Mouse (Mus musculus) CD4-positive, CD25-positive, alpha-beta regulatory T cell, adult 4 months (primary cell): ENCODE results near the gene Selplg. TPM values are rescaled to one million over a fixed set of nuclear protein-coding genes. Genes with fewer than 3 reads are reported as not detected.
"Not testable (repeated sequence)": the region's sequence is repeated elsewhere in the genome, so short reads cannot be mapped to it uniquely, and the experiment has no call there.

ENCODE experiments used
- ATAC-seq: one replicate; pipeline ENCODE4 v1.8.0; 2017
- polyA plus RNA-seq, 2 experiments: library from polyadenylated mRNA; unstranded; fragments of 100-300 nt; shearing (Covaris generic); gene quantifications; one replicate each; pipeline ENCODE4 v1.2.1; 2017

Gene Selplg
- polyA plus RNA-seq, 2 experiments from 2014 or later: 473 to 498 TPM

GRCm38 (mm10) chr5:113789075-113789788 is 43.2 kb downstream of the Selplg start:
- ATAC-seq: no peak

DNA sequence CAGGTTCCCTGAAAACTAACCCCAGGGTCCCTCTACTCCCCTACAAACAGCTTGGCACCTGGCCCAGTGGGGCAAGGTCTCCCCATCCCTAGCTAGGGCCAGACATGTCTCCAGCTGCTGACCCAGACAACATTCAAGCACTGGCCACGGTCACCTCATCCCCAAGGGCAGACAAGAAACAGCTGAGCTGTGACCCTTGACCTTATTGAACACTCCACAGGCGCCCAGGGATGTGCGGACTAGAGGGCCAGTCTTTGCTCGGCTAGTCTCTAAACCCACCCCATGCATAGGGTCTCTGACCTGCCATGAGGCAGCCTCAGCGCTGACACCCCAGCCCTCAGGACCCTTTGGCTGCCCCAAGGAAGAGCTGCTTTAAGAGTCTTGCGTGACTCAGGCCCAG is 43.8 kb downstream of the Selplg start:
- no peak for ATAC-seq

DNA sequence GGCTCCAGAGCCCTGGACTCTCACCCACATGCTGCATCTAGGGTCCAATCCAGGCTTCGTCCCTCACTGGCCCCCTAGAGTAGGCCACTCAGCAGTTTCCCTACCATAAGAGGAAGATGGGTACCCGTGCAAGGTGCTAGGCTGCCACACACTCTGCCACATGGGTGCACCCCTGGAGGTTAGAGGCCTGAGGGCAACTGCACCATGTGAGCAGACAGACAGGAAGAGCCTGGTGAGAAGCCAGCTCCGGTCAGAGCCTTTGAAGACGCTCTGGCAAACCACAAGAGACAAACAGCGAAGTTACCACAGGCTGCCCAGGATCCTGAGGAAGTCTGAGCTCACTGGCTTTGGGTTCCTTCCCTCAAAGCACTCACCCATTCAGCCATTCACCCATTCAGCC is 45.5 kb downstream of the Selplg start:
- ATAC-seq: no peak

DNA sequence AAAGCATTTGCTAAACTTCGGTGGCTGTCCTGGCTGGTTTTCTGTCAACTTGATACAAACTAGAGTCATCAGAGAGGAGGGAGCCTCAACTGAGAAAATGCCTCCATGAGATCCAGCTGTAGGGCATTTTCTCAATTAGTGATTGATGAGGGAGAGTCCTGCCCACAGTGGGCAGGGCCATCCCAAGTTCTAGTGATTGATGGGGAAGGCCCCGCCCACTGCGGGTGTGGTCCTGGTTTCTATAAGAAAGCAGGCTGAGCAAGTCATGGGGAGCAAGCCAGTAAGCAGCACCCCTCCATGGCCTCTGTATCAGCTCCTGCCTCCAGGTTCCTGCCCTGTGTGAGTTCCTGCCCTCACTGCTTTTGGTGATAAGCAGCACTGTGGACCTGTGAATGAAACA is 48.3 kb downstream of the Selplg start:
- not testable (repeated sequence) for ATAC-seq

GRCm38 (mm10) chr5:113783581-113784001 is 48.9 kb downstream of the Selplg start:
- ATAC-seq: no peak

- ATAC-seq: no peak
Observed at GRCm38 (mm10) chr5:113782624-113783023, 49.8 kb downstream of the Selplg start.

- ATAC-seq: no peak
Observed at GRCm38 (mm10) chr5:113781875-113782274, 50.6 kb downstream of the Selplg start.

DNA sequence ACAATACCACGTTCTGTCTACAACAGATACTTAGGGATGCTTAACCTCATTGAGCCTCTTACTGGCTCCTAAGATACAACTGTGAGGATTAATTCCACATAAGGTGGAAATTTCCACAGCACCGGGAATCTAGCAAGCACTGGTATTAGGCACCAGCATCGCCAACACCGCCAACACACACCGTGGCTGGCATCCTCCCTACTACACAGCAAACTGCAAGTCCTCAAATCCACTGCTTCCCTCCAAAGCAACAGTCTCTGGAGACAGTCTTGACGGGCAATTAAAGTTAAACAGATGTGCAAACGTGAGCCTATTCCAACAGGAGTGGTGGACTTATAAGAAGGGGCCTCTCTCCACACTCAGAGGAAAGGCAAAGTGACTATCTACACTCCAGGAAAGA is 51.2 kb downstream of the Selplg start:
- ATAC-seq: no peak

GRCm38 (mm10) chr5:113780763-113781162 is 51.7 kb downstream of the Selplg start:
- ATAC-seq: no peak

- ATAC-seq: no peak
Observed at GRCm38 (mm10) chr5:113780082-113780752, 52.2 kb downstream of the Selplg start.

- no peak for ATAC-seq
Observed at GRCm38 (mm10) chr5:113779569-113779968, 52.9 kb downstream of the Selplg start.

- not testable (repeated sequence) for ATAC-seq
Observed at GRCm38 (mm10) chr5:113777728-113778127, 54.7 kb downstream of the Selplg start.

DNA sequence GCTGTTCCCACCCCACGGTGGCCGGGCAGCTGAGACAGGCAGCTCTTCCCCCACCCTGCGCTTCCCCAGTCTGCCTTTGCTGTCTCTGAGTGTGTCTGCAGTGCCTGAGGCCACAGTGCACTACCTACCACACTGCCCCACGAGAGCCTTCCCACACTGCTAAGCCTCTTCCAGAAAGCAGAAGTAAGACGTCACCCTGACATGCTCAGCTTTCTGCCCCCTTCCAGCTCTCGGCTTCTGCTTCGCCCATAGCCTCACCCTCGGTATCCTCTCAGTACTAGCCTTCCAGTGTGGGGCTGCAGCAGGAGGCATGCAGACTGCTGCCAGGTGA is 55.6 kb downstream of the Selplg start:
- no peak for ATAC-seq

- ATAC-seq: no peak
Observed at GRCm38 (mm10) chr5:113776128-113776895, 56.1 kb downstream of the Selplg start.

GRCm38 (mm10) chr5:113775585-113775984 is 56.9 kb downstream of the Selplg start:
- ATAC-seq: no peak

DNA sequence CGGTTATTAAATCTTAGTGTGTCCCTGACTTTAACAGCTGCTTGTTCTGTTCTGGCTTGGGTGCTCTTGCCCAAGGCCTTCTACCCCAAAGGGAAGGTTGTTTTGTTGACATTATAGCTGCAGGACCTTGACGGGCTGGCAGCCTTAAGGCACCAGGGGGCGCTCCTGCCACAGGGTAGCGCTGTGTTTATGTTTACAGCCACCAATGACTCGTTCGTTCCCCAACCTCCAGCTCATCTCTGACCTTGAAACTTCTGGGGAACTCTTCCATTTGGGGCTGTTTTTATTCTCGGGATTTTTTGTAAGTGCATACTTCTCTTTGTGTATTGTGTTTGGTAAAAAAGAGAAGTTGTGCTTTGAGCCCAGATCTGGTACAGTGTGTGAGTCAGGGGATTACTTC is 58.8 kb downstream of the Selplg start:
- ATAC-seq: peak; percentile 40

DNA sequence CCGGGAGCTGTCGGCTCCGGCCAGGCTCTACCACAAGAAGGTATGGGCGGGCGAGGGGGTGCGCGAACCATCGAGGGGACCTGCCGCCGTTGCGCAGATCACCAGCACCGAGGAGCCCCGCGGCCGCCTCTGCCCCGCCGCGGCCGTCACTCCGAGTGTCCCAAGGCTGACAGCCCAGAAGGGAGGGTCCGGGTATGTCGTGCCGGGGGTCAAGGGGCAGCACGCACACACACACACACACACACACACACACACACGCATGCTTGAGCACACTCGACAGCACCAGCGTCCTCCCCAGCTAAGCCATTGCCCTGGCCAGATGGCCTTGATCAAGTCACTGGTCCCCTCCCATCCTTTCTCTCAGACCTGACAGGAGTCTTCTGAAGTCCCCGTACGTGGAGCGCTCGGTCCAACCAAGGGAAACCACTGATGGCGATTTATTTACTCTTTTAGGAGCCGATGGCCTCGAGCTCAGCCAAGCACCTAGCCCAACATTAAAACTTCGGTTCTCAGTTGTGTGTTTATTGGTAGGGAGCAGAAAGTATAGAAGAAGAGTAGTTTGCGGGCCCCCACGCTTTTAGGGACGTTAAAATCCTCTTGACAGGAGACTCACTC is 59.4 kb downstream of the Selplg start:
- ATAC-seq: no peak

DNA sequence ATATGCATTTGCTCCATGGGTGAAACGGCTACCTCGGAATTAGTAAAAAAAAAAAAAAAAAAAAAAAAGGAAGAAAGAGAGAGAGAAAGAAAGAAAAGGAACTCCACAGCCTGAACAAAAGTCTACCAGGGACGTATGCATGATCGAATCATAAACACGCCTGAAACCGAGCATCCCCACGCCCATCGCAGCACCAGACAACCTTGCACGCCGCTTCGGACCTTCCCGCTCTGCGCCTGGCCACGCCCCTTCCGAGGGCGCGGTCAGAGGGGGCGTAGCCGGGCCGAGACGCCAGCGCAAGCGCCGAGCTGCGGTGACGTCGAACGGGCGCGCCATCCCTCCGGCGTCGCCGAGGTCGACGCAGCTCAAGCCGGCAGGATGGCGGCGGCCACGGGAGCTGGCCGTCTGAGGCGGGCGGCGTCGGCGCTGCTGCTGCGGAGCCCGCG is 60.0 kb downstream of the Selplg start, which contains the start of the genes Sart3 and Iscu:
Gene Sart3 (minus strand): TSS at position 61 of the 446 bp plus-strand sequence.
Gene Iscu (plus strand): TSS at position 299 of the 446 bp plus-strand sequence.
- peak; percentile 73 for ATAC-seq

GRCm38 (mm10) chr5:113771213-113772162 is 61.0 kb downstream of the Selplg start:
- peak; percentile 72 for ATAC-seq

- ATAC-seq: no peak
Observed at GRCm38 (mm10) chr5:113768806-113769205, 63.6 kb downstream of the Selplg start.
